Mouse (Mus musculus): ENCODE results near the gene Gfra1. TPM values are rescaled to one million over a fixed set of nuclear protein-coding genes. Genes with fewer than 3 reads are reported as not detected.

The Gfra1 gene
- polyA plus RNA-seq, 1 experiment from 2014 or later, result 6.9 TPM

- H3K9me3 ChIP-seq (ENCODE audit: control insufficient read depth, low read length), result peaks cover 5% of the 10 kb centered on the region; the same call in 1 of the 2 replicates
- no peaks in the 10 kb centered on the region for H3K27me3 ChIP-seq (ENCODE audit: control insufficient read depth, insufficient read depth, low read depth, low read length)
- ATAC-seq (ENCODE audit: low read depth), result peak; percentile 92
- peaks cover 9% of the 10 kb centered on the region for H3K4me1 ChIP-seq (replicated peaks; ENCODE audit: control insufficient read depth, insufficient read depth, low read length)
- WGBS, result 2% methylated on average over 8 of the region's 8 CpGs
- no peak overlapping the region for H3K27ac ChIP-seq (ENCODE audit: low read length)
- H3K4me2 ChIP-seq (ENCODE audit: low read depth, low read length), result peak overlapping the region; percentile 34; the same call in 1 of the 2 replicates
- no peak overlapping the region for H3K9ac ChIP-seq (ENCODE audit: low read length)
- H3K4me3 ChIP-seq (ENCODE audit: low read length), result 0 out of 2 replicates have a peak overlapping the region, but pooled peaks have one; percentile 10
- H3K36me3 ChIP-seq (ENCODE audit: control insufficient read depth, insufficient read depth, low read length), result no peaks in the 10 kb centered on the region
Observed at GRCm38 (mm10) chr19:58413290-58413689, 42.4 kb downstream of the Gfra1 start.

DNA sequence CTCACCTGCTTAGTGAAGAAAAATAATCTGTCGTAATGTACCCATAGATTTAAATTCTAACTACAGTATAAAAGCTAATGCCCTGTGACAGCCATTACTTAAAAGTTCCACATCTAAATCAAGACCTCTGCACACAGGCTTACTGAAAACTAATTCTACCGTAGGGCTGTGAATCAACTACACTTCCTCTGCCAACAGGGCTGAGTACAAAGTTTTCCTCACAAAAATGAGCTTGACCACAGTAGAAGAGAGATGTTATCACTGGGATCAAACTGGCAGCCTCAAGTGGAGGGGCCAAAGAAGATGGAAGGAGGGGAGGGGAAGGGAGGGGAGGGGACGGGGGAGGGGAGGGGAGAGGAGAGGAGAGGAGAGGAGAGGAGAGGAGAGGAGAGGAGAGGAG, 42.9 kb downstream of the Gfra1 start:
- H3K4me2 ChIP-seq (ENCODE audit: low read depth, low read length), result no peak overlapping the region
- H3K9ac ChIP-seq (ENCODE audit: low read length), result no peak overlapping the region
- H3K9me3 ChIP-seq (ENCODE audit: control insufficient read depth, low read length), result peaks cover 5% of the 10 kb centered on the region; the same call in 1 of the 2 replicates
- no peak overlapping the region for H3K4me3 ChIP-seq (ENCODE audit: low read length)
- 36% methylated on average over 2 of the region's 3 CpGs for WGBS
- no peaks in the 10 kb centered on the region for H3K36me3 ChIP-seq (ENCODE audit: control insufficient read depth, insufficient read depth, low read length)
- H3K27me3 ChIP-seq (ENCODE audit: control insufficient read depth, insufficient read depth, low read depth, low read length), result no peaks in the 10 kb centered on the region
- peaks cover 9% of the 10 kb centered on the region for H3K4me1 ChIP-seq (replicated peaks; ENCODE audit: control insufficient read depth, insufficient read depth, low read length)
- ATAC-seq (ENCODE audit: low read depth), result no peak
- H3K27ac ChIP-seq (ENCODE audit: low read length), result peak overlapping the region; percentile 37; the same call in 1 of the 2 replicates

DNA sequence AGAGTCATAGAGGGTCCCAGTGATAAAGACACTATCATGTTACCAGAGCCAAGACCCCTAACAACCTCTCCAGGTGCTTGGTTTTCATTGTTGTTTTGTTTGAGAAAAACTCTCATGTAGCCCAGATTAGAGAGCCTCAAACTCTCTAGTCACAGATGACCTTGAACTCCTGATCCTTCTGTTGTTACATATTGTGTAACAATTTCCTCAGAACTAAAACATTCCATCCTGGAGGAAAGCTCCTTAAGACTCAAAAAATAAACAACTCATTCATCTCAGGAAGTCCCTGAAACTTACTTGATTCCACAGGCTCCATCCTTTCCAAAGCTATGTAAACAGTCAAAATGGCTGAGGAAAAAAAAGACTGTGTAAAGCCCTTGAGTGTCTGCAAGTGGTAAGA, 49.0 kb downstream of the Gfra1 start:
- Histone ChIP-seq H3K9me3 (ENCODE audit: control insufficient read depth, low read length) (peaks cover 7% of the 10 kb centered on the region; the same call in 1 of the 2 replicates), H3K9ac (ENCODE audit: low read length) (no peak overlapping the region), H3K36me3 (ENCODE audit: control insufficient read depth, insufficient read depth, low read length) (no peaks in the 10 kb centered on the region), H3K27ac (ENCODE audit: low read length) (no peak overlapping the region), H3K27me3 (ENCODE audit: control insufficient read depth, insufficient read depth, low read depth, low read length) (no peaks in the 10 kb centered on the region), H3K4me3 (ENCODE audit: low read length) (no peak overlapping the region), H3K4me2 (ENCODE audit: low read depth, low read length) (no peak overlapping the region), H3K4me1 (replicated peaks; ENCODE audit: control insufficient read depth, insufficient read depth, low read length) (no peaks in the 10 kb centered on the region)
- no peak for ATAC-seq (ENCODE audit: low read depth)

DNA sequence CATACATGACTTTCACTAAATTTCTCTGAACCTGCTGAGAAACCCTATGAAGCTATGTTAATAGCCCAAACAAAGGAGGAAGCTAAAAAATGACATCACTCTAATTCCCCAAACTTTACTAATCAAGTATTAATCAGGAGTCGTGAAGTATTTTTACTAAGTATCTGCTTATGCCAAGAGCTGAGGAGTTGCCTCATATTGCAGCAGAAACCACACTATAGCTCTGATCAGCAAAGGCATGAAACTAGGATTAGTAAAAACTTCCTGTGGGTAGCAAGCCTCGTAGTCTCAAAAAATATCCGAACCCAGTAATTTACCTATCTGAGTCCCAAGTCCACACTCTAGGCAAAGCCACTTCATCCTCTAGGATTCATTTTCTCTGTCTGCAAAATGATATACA, 55.5 kb downstream of the Gfra1 start:
- no peaks in the 10 kb centered on the region for H3K36me3 ChIP-seq (ENCODE audit: control insufficient read depth, insufficient read depth, low read length)
- no peak overlapping the region for H3K9ac ChIP-seq (ENCODE audit: low read length)
- 87% methylated on average over 3 of the region's 3 CpGs for whole genome bisulfite sequencing
- H3K4me1 ChIP-seq (replicated peaks; ENCODE audit: control insufficient read depth, insufficient read depth, low read length), result peaks cover 8% of the 10 kb centered on the region; the same call in 1 of the 2 replicates
- no peaks in the 10 kb centered on the region for H3K27me3 ChIP-seq (ENCODE audit: control insufficient read depth, insufficient read depth, low read depth, low read length)
- no peak for ATAC-seq (ENCODE audit: low read depth)
- H3K4me3 ChIP-seq (ENCODE audit: low read length), result no peak overlapping the region
- H3K27ac ChIP-seq (ENCODE audit: low read length), result no peak overlapping the region
- H3K9me3 ChIP-seq (ENCODE audit: control insufficient read depth, low read length), result no peaks in the 10 kb centered on the region
- no peak overlapping the region for H3K4me2 ChIP-seq (ENCODE audit: low read depth, low read length)

DNA sequence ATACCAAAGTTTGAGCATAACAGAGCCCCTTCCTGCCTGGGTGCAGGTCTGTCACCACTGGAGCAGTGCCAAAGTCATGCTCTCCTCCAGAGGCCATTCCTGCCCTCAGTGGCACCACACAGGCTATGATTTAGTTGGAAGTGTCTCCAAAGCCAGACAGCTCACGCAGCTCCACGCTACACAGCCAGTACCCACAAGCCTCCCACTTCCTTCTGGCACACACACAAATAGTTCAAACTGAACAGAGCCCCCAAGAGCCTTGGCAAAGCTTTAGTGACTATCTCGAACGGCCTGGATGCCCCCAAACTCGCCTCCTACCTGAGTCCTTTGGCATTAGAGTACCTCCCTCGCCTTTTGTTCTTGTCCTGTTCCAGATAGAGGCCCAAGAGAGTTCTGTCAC, 56.5 kb downstream of the Gfra1 start:
- H3K4me2 ChIP-seq (ENCODE audit: low read depth, low read length), result no peak overlapping the region
- ATAC-seq (ENCODE audit: low read depth), result 0 out of 2 replicates have a peak, but pooled peaks have one; percentile 17
- no peak overlapping the region for H3K4me3 ChIP-seq (ENCODE audit: low read length)
- no peaks in the 10 kb centered on the region for H3K27me3 ChIP-seq (ENCODE audit: control insufficient read depth, insufficient read depth, low read depth, low read length)
- 36% methylated on average over 6 of the region's 6 CpGs for WGBS
- no peak overlapping the region for H3K9ac ChIP-seq (ENCODE audit: low read length)
- no peak overlapping the region for H3K27ac ChIP-seq (ENCODE audit: low read length)
- H3K9me3 ChIP-seq (ENCODE audit: control insufficient read depth, low read length), result no peaks in the 10 kb centered on the region
- H3K4me1 ChIP-seq (replicated peaks; ENCODE audit: control insufficient read depth, insufficient read depth, low read length), result peaks cover 8% of the 10 kb centered on the region; the same call in 1 of the 2 replicates
- no peaks in the 10 kb centered on the region for H3K36me3 ChIP-seq (ENCODE audit: control insufficient read depth, insufficient read depth, low read length)

DNA sequence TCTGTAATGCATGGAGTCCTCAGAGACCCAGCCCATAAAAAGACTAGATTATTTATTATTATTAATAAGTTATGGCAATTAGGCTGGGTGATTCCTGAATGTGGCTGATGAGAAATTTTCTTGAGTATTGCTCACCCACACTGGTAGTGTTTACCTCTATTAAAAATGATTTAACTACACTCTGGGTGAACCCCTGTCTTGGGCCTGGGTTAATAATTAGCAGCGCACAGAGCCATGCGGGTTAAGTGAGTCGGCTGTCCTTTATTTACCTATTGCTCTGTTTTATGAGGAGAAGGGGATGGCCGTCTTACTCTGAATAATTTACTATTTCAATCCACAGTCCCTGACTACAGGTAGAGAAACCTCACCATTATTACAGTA, 59.1 kb downstream of the Gfra1 start:
- H3K36me3 ChIP-seq (ENCODE audit: control insufficient read depth, insufficient read depth, low read length), result no peaks in the 10 kb centered on the region
- no peak for ATAC-seq (ENCODE audit: low read depth)
- 46% methylated on average over 4 of the region's 4 CpGs for WGBS
- peaks cover 8% of the 10 kb centered on the region; the same call in 1 of the 2 replicates for H3K4me1 ChIP-seq (replicated peaks; ENCODE audit: control insufficient read depth, insufficient read depth, low read length)
- peak overlapping the region; percentile 57; the same call in 1 of the 2 replicates for H3K27ac ChIP-seq (ENCODE audit: low read length)
- no peak overlapping the region for H3K4me2 ChIP-seq (ENCODE audit: low read depth, low read length)
- H3K4me3 ChIP-seq (ENCODE audit: low read length), result no peak overlapping the region
- no peaks in the 10 kb centered on the region for H3K9me3 ChIP-seq (ENCODE audit: control insufficient read depth, low read length)
- no peak overlapping the region for H3K9ac ChIP-seq (ENCODE audit: low read length)
- no peaks in the 10 kb centered on the region for H3K27me3 ChIP-seq (ENCODE audit: control insufficient read depth, insufficient read depth, low read depth, low read length)

DNA sequence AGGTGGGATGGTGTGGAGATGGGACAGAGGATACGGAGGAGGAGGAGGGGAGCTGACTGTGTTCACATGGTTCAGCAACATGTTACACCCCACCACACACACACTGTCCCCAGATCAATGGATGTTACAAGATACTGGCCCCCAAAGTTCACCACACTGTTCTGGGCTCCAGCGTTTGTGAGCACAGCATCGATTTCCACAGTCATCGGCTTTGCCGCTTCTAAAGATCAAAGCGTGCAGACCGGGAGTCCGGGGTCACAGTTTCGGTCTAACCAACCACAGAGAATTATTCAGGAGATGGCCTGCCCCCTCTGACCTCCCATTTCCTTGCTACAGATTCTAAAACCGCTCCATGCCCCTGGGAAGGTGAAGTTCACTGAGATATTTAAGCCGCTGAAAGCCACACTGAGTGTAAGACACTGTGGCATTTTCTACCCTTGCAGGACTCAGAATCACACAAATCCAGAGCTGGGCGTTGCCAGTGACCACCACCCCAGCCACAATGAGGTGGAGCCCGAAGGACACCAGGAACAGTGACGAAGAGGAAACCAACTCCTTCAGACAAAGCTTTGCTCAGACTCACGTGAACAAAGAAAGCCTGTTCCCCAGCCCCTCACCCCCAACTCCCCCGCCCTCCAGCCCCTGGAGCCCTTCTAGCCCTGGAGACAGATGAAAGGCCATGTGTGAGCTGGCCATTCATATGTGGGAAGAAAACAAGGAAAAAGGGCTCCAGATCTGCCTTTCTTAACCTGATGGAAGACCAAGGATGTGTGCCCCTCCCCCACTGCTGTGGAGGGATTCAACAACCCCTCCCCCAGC, 59.7 kb downstream of the Gfra1 start:
- Histone ChIP-seq H3K4me2 (ENCODE audit: low read depth, low read length) (no peak overlapping the region), H3K9ac (ENCODE audit: low read length) (no peak overlapping the region), H3K27ac (ENCODE audit: low read length) (peak overlapping the region; percentile 57; the same call in 1 of the 2 replicates), H3K4me3 (ENCODE audit: low read length) (no peak overlapping the region), H3K9me3 (ENCODE audit: control insufficient read depth, low read length) (no peaks in the 10 kb centered on the region), H3K36me3 (ENCODE audit: control insufficient read depth, insufficient read depth, low read length) (no peaks in the 10 kb centered on the region), H3K4me1 (replicated peaks; ENCODE audit: control insufficient read depth, insufficient read depth, low read length) (peaks cover 8% of the 10 kb centered on the region; the same call in 1 of the 2 replicates), H3K27me3 (ENCODE audit: control insufficient read depth, insufficient read depth, low read depth, low read length) (no peaks in the 10 kb centered on the region)
- ATAC-seq (ENCODE audit: low read depth), result no peak
- 48% methylated on average over 16 of the region's 16 CpGs for WGBS

DNA sequence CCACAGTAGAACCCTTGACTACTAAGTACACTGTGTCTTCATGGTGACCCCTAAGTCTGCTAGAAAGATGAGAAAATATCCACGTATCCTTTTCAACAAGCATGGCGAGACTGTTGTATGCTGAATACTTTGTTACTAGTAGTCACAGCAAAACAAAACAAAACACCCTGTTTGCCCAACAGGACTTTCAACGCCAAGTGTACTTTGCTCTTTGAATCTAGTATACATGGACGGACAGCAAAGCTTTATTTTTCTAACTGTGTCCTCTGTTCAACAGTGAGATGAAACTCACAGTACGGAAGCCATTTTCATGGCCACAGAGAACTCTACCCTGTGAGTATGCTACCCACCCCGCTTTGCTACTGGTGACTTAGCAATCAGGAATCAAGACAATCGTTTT, 62.6 kb downstream of the Gfra1 start:
- Histone ChIP-seq H3K4me1 (replicated peaks; ENCODE audit: control insufficient read depth, insufficient read depth, low read length) (0 out of 2 replicates have a peak, but pooled peaks cover 5% of the 10 kb centered on the region), H3K9ac (ENCODE audit: low read length) (no peak overlapping the region), H3K36me3 (ENCODE audit: control insufficient read depth, insufficient read depth, low read length) (no peaks in the 10 kb centered on the region), H3K4me3 (ENCODE audit: low read length) (no peak overlapping the region), H3K4me2 (ENCODE audit: low read depth, low read length) (no peak overlapping the region), H3K27ac (ENCODE audit: low read length) (no peak overlapping the region), H3K27me3 (ENCODE audit: control insufficient read depth, insufficient read depth, low read depth, low read length) (no peaks in the 10 kb centered on the region), H3K9me3 (ENCODE audit: control insufficient read depth, low read length) (no peaks in the 10 kb centered on the region)
- WGBS, result 88% methylated on average over 7 of the region's 7 CpGs
- ATAC-seq (ENCODE audit: low read depth), result no peak

DNA sequence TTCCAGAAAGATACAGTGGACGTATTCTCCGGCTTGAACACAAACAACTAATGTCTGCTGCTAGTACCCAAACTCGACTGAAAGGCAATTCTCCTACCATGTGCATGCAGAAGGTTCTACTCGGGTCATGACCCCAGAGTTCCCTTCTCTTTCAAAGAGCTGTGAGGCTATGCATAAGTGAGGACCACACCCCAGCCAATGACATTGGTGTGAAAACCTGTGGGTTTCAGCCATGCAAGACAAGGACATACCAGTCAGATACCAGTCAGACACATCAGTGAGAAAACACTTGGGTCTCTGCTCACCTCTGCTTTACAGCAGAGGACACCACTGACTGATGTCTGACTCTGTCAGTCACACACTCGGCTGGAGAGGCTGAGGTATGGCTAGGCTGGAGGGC, 63.9 kb downstream of the Gfra1 start:
- Histone ChIP-seq H3K27me3 (ENCODE audit: control insufficient read depth, insufficient read depth, low read depth, low read length) (no peaks in the 10 kb centered on the region), H3K9me3 (ENCODE audit: control insufficient read depth, low read length) (no peaks in the 10 kb centered on the region), H3K27ac (ENCODE audit: low read length) (no peak overlapping the region), H3K9ac (ENCODE audit: low read length) (no peak overlapping the region), H3K4me1 (replicated peaks; ENCODE audit: control insufficient read depth, insufficient read depth, low read length) (0 out of 2 replicates have a peak, but pooled peaks cover 5% of the 10 kb centered on the region), H3K4me2 (ENCODE audit: low read depth, low read length) (no peak overlapping the region), H3K4me3 (ENCODE audit: low read length) (no peak overlapping the region), H3K36me3 (ENCODE audit: control insufficient read depth, insufficient read depth, low read length) (no peaks in the 10 kb centered on the region)
- WGBS, result 62% methylated on average over 5 of the region's 5 CpGs
- ATAC-seq (ENCODE audit: low read depth), result no peak
